Mouse (Mus musculus) bone marrow, adult 2 months (tissue): ENCODE measurements around the gene Cdc42se1.

Source experiments
- CTCF ChIP-seq: fragments of 200-500 bp; IDR thresholded peaks from 2 replicates; pipeline ENCODE4 v1.5.1; 2011; ENCODE audit warnings: low read length, control low read depth; ENCODE audit not compliant: control insufficient read depth, insufficient read depth
- POLR2A ChIP-seq: fragments of 200-500 bp; IDR thresholded peaks from 2 replicates; pipeline ENCODE4 v1.6.1; 2011; ENCODE audit warnings: low read depth, mild to moderate bottlenecking, control low read depth, low read length, borderline replicate concordance; ENCODE audit not compliant: control insufficient read depth

DNA sequence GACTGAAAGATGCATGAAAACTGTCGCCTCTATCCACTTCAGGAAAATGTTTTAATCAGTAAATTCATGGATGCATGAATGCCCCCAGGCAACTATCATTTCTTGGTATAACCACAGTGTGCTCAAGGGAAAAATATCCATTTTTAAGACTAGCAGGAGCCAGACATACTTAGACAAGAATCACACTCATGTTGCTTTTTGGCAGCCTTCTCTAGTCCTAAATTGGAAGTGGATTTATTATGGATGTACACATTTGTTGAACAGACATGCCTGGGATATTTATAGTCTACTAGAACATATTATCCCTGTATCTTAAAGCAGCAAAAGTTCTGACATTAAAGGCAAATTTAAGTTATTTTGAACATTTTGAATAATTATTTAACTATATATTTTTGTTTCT, 36.2 kb downstream of the Cdc42se1 start:
- TF ChIP-seq CTCF (no peak), POLR2A (no peak)
